Mouse (Mus musculus) olfactory bulb, adult 2 months (tissue): ENCODE results near the gene Rpl11.

Experiments
- CTCF ChIP-seq: fragments of 200-500 bp; IDR thresholded peaks from 2 replicates; pipeline ENCODE4 v1.5.1; 2012; ENCODE audit warnings: low read depth, mild to moderate bottlenecking, low read length, moderate library complexity; ENCODE audit not compliant: insufficient read depth
- POLR2A ChIP-seq: fragments of 200-500 bp; IDR thresholded peaks from 2 replicates; pipeline ENCODE4 v1.6.1; 2012; ENCODE audit warnings: mild to moderate bottlenecking, low read depth, low read length, moderate library complexity; ENCODE audit not compliant: insufficient read depth

DNA sequence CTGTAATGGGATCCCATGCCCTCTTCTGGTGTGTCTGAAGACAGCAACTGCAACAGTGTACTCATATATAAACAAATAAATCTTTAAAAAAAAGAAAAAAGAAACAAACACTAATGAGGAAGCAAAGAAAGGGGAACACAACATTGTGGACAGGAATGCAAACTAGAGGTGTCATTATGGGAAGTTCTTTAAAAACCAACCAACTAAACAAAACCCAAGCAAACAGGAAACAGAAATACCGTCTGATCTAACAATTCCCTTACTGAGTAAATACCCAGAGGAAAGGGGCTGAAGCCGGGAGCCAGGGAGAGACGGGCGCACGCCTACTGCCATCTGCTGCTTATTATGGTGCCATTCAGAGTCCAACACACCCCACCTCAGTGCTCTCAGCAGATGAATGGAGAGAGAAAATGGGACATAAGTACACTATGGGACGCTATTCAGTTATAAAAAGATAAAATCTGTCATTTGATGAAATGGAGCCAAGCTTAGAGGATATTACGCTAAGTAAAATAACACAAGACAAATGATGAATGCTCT lies 71.6 kb downstream of the Rpl11 start:
- no peak for TF ChIP-seq CTCF
- TF ChIP-seq POLR2A: no peak
